Mouse (Mus musculus) kidney, adult 11 months (tissue): ENCODE results near the gene Vax2.
A peak's percentile ranks its signal among the peaks of the same experiment; 100 is the strongest.

Source experiments
- DNase-seq: peaks from one replicate; pipeline ENCODE4 v3.0.0; 2022

The Vax2 gene

GRCm38 (mm10) chr6:83711725-83712475 lies 836 bp downstream of the Vax2 start:
- DNase-seq: no peak

DNA sequence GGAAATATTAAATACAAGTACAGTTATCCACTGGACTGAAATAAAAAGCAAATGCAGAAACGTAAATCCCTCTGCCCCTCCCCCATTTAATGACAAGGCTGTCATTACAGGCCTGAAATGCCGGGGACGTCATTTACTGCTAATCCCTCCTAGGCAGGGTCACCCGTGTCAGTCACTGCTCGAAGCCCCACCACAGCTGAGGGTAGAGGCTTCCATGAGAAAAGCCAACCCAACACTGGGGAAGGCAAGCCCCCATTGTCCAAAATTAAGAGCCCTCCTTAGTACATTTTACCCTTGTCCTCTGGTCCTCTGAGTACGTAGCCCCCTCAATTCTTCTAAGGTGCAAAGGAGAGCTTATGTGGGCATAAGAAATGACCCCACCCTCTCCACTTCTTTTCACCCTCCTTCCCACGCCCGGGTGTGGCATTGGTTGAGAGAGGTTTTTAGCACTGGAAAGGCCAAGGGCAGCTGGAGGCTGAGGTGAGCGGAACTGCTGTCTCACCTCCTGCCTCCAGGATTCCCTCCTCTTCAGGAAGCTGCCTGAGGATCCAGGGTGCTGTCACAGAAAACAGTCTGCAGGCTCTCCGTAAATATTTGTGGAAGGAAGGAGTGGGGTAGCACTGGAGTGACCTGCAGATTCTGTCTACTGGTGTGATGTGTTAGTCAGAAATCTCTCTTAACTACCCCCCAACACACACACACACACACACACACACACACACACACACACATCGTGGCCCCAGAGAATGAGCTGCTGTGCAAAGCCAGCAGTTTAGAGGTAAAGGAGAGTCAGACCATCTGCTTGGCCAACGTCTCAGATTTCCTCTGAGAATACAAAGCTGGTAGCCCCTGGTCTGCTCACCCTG lies 2.4 kb downstream of the Vax2 start:
- no peak for DNase-seq

- no peak for DNase-seq
Measured at GRCm38 (mm10) chr6:83714221-83715123, 3.4 kb downstream of the Vax2 start.

GRCm38 (mm10) chr6:83715461-83716196 lies 4.6 kb downstream of the Vax2 start:
- no peak for DNase-seq

DNA sequence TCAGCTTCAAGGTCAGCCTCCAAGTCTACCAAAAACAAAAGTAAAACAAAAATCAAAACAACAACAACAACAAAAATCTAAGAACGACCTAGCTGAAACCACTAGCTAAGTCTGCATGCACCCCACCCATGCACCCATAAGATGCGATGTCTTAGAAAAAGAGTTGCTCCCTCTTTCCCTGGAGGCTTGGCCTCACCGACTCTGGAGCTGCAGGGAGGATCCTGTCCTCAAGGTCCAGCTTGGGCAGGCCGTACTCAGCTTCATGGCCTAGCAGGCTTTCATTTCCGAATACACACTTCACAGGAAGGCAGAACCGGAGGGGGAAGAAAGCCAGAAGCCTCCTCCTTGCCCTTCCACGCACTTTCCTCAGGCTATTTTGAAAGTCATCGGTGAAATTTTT lies 6.0 kb downstream of the Vax2 start:
- DNase-seq: no peak

GRCm38 (mm10) chr6:83722526-83722925 lies 11.5 kb downstream of the Vax2 start:
- no peak for DNase-seq

DNA sequence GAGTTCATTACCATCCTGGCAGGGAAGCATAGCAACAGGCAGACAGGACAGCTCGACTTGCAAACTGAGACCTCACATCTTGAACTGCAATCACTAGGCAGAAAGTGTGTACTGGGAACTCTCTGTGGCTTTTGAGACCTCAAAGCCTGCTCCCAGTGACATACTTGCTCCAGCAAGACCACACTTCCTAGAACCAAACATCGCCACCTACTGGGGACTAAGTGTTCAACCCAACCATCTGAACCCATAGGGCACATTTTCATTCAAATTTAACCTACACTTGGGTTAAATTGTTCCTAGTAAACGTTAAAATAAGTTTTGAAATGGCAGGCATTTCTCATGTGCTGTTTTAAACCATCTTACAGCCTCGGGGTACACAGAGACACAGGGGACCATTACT lies 16.1 kb downstream of the Vax2 start:
- DNase-seq: no peak

- no peak for DNase-seq
Measured at GRCm38 (mm10) chr6:83728488-83728887, 17.4 kb downstream of the Vax2 start.

GRCm38 (mm10) chr6:83729350-83729970 lies 18.4 kb downstream of the Vax2 start:
- no peak for DNase-seq

- no peak for DNase-seq
Measured at GRCm38 (mm10) chr6:83731128-83731527, 20.1 kb downstream of the Vax2 start.

GRCm38 (mm10) chr6:83737311-83737710 lies 26.2 kb downstream of the Vax2 start:
- no peak for DNase-seq

- DNase-seq: no peak
Measured at GRCm38 (mm10) chr6:83738596-83738995, 27.5 kb downstream of the Vax2 start.

- peak; percentile 76 for DNase-seq
Measured at GRCm38 (mm10) chr6:83742761-83743160, 31.7 kb downstream of the Vax2 start, which contains the start of gene Atp6v1b1. TSS of gene Atp6v1b1 (plus strand) at chr6:83742990.

DNA sequence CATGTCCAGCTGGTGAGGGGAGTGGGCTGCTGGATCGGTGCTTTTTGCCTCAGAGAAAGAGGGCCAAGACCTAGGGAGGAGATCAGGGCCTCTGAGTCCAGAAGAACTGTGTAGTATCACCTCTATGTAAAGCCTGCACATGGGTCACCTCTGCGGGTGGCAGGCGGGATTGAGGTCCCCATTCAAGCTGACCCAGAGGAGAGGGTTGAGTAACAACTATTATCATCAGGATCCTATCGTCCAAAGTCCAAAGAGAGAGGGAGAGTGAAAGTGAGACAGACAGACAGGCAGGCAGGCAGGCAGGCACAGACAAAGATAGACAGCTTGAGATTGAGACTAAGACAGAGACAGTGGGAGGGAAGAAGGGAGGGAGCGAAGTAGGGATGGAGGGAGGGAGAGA lies 32.1 kb downstream of the Vax2 start:
- no peak for DNase-seq

DNA sequence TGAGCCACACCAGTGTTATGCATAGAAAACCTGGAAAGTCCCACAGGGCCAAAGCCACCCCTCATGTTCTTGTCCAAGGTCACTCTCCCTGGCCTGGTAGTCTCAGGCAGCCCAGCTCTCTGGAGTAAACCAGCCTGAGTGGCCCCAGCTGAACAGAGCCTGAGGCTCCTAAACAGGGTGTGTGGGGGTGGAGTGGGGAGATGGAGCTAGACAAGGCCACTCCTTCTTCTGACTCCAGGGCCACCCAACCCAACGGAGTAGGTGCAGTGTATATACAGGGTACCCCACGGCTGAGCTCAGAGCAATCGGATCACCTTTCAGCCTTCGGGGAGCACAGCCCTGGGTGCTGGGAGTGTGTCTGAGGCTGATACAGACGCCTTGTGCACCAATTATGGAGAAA lies 33.1 kb downstream of the Vax2 start:
- peak; percentile 84 for DNase-seq

GRCm38 (mm10) chr6:83744557-83744956 lies 33.5 kb downstream of the Vax2 start:
- no peak for DNase-seq

DNA sequence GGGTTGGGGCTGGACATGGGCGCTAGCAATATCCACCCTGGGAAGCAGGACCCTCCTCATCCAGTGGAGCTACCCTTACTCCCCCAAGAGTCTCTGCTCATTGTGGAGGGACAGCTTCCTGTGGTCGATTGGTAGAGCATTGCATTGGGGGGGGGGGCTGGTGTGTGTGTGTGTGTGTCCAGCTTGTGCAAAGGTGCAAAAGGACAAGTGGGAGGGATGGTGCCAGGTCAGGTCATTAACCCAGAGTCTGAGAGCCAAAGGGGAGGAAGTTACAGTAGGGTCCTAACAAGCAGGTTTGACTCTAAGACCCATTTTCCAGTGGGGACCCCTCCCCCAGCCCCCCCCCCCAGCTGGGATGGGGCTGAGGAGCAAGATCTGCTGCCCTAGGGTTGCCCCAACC lies 34.4 kb downstream of the Vax2 start:
- no peak for DNase-seq

GRCm38 (mm10) chr6:83749286-83749685 lies 38.2 kb downstream of the Vax2 start:
- DNase-seq: no peak

- no peak for DNase-seq
Measured at GRCm38 (mm10) chr6:83750171-83750684, 39.2 kb downstream of the Vax2 start.

DNA sequence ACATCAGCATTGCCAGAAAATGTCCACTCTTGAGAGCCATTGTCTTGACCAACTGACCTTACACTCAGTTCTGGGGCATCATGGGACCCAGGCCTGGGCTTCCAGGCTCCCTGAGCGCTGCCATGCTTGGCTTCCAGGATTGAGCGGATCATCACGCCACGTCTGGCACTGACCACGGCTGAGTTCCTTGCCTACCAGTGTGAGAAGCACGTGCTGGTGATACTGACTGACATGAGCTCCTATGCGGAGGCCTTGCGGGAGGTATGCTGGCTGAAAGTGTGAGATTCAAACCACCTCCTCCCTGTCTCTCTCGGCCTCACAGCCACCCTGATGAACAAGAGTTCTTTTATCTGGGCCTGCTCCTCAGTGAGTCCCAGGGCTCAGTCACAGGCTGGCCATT lies 45.0 kb downstream of the Vax2 start:
- no peak for DNase-seq

GRCm38 (mm10) chr6:83762344-83762743 lies 51.3 kb downstream of the Vax2 start, which contains the start of gene Ankrd53:
TSS of gene Ankrd53 (plus strand) at chr6:83762644.
- DNase-seq: no peak
